Mouse (Mus musculus) E14TG2a.4 (cell line): ENCODE measurements around the gene Zfp78.
A peak's percentile ranks its signal among the peaks of the same experiment; 100 is the strongest.

ENCODE experiments used
- CTCF ChIP-seq: conservative IDR thresholded peaks from 2 replicates; pipeline ENCODE4 v1.5.1; 2014; ENCODE audit warnings: low read length
- POU5F1 ChIP-seq: IDR thresholded peaks from 2 replicates; pipeline ENCODE4 v1.6.1; 2014; ENCODE audit warnings: low read length, borderline replicate concordance

DNA sequence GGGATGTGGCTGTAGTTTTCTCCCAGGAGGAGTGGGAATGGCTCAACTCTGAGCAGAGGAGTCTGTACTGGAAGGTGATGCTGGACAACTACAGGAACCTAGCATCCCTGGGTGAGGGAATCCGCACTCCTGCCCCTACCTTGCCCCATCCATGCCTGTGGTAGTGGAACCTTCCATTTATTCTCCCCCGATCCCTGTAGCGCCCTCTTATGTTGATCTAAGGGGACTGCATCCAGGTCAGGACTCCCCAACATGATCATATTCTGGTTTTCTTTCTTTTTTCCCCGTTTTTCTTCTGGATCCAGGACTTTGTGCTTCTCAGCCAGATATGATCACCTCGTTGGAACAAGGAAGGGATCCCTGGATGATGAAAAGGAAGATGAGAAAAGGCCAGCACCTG lies 26.4 kb downstream of the Zfp78 start:
- TF ChIP-seq CTCF (peak; percentile 67), POU5F1 (no peak)
